Mouse (Mus musculus) MEL (cell line): ENCODE results near the gene Zfand3. TPM values are rescaled to one million over a fixed set of nuclear protein-coding genes. Genes with fewer than 3 reads are reported as not detected.

Source experiments
- DNase-seq: peaks from one replicate; pipeline ENCODE4 v3.0.0; 2011; ENCODE audit warnings: low read depth, low spot score
- H3K27ac ChIP-seq: 2 replicates; pipeline ENCODE4 v1.5.1; 2012; ENCODE audit warnings: low read depth, mild to moderate bottlenecking, control low read depth, low read length, moderate library complexity; ENCODE audit not compliant: control insufficient read depth
- H3K27me3 ChIP-seq, 2 experiments: fragments of 150-350 bp in 1 of 2; sonication (generic) in 1 of 2; 2 replicates each; pipeline ENCODE4 v1.6.1; 2012; ENCODE audit warnings: low read length in 2 of 2, mild to moderate bottlenecking in 2 of 2, improper control_type of control experiment in 1 of 2, moderate library complexity in 1 of 2; ENCODE audit not compliant: insufficient read depth in 2 of 2, control insufficient read depth in 1 of 2
- H3K36me3 ChIP-seq, 2 experiments: 2 replicates each; pipeline ENCODE4 v1.6.1; 2012 to 2014; ENCODE audit warnings: low read length in 2 of 2, improper control_type of control experiment in 1 of 2, inconsistent platforms in 1 of 2, mild to moderate bottlenecking in 1 of 2; ENCODE audit not compliant: insufficient read depth in 2 of 2, control insufficient read depth in 1 of 2
- H3K4me1 ChIP-seq, 2 experiments: fragments of 150-350 bp in 1 of 2; sonication (generic) in 1 of 2; 2 replicates each; pipeline ENCODE4 v1.6.1; 2012; ENCODE audit warnings: low read length in 2 of 2, improper control_type of control experiment in 1 of 2, mild to moderate bottlenecking in 1 of 2; ENCODE audit not compliant: insufficient read depth in 2 of 2, control insufficient read depth in 1 of 2
- H3K4me3 ChIP-seq, 2 experiments: fragments of 150-350 bp in 1 of 2; sonication (generic) in 1 of 2; 2 replicates each; pipeline ENCODE4 v1.5.1; 2012; ENCODE audit warnings: low read depth in 2 of 2, low read length in 2 of 2, mild to moderate bottlenecking in 2 of 2, moderate library complexity in 2 of 2, control low read depth in 1 of 2, improper control_type of control experiment in 1 of 2; ENCODE audit not compliant: control insufficient read depth in 1 of 2, insufficient read depth in 1 of 2
- H3K79me2 ChIP-seq: 2 replicates; pipeline ENCODE4 v1.6.1; 2012; ENCODE audit warnings: mild to moderate bottlenecking, low read length, moderate library complexity; ENCODE audit not compliant: control insufficient read depth, poor library complexity, insufficient read depth
- H3K9ac ChIP-seq: 2 replicates; pipeline ENCODE4 v1.6.1; 2012; ENCODE audit warnings: low read depth, mild to moderate bottlenecking, control low read depth, low read length, moderate library complexity; ENCODE audit not compliant: control insufficient read depth, poor library complexity, severe bottlenecking
- H3K9me3 ChIP-seq: fragments of 150-350 bp; sonication (generic); replicated peaks from 2 replicates; pipeline ENCODE4 v1.6.1; 2012; ENCODE audit warnings: mild to moderate bottlenecking, low read length, improper control_type of control experiment, moderate library complexity; ENCODE audit not compliant: insufficient read depth
- CHD1 ChIP-seq: IDR thresholded peaks from 2 replicates; pipeline ENCODE4 v1.6.1; 2012; ENCODE audit warnings: low read depth, mild to moderate bottlenecking, inconsistent platforms, low read length, improper control_type of control experiment
- E2F4 ChIP-seq: IDR thresholded peaks from 2 replicates; pipeline ENCODE4 v1.6.1; 2011; ENCODE audit warnings: low read depth, low read length, improper control_type of control experiment, borderline replicate concordance
- ELF1 ChIP-seq: IDR thresholded peaks from 2 replicates; pipeline ENCODE4 v1.6.1; 2014; ENCODE audit warnings: low read depth, mild to moderate bottlenecking, inconsistent platforms, low read length, improper control_type of control experiment, moderate library complexity
- EP300 ChIP-seq, 2 experiments: IDR thresholded peaks; 2 replicates each; pipeline ENCODE4 v1.6.1; 2011; ENCODE audit warnings: improper control_type of control experiment in 2 of 2, low read length in 2 of 2, low read depth in 1 of 2, mild to moderate bottlenecking in 1 of 2
- GATA1 ChIP-seq: IDR thresholded peaks from 2 replicates; pipeline ENCODE4 v1.6.1; 2011; ENCODE audit warnings: low read depth, low read length, improper control_type of control experiment
- JUND ChIP-seq: IDR thresholded peaks from 2 replicates; pipeline ENCODE4 v1.6.1; 2011; ENCODE audit warnings: low read depth, mild to moderate bottlenecking, improper control_type of control experiment, low read length
- KAT2A ChIP-seq: conservative IDR thresholded peaks from 2 replicates; pipeline ENCODE4 v1.6.1; 2012; ENCODE audit warnings: low read depth, low read length, improper control_type of control experiment, inconsistent platforms
- MAX ChIP-seq: IDR thresholded peaks from 2 replicates; pipeline ENCODE4 v1.6.1; 2011; ENCODE audit warnings: low read length, improper control_type of control experiment
- MAZ ChIP-seq: IDR thresholded peaks from 2 replicates; pipeline ENCODE4 v1.6.1; 2012; ENCODE audit warnings: low read depth, mild to moderate bottlenecking, inconsistent platforms, low read length, improper control_type of control experiment
- MXI1 ChIP-seq: IDR thresholded peaks from 2 replicates; pipeline ENCODE4 v1.6.1; 2011; ENCODE audit warnings: mild to moderate bottlenecking, low read depth, low read length, improper control_type of control experiment
- MYB ChIP-seq: IDR thresholded peaks from 2 replicates; pipeline ENCODE4 v1.6.1; 2011; ENCODE audit warnings: mild to moderate bottlenecking, low read depth, low read length, improper control_type of control experiment
- NELFE ChIP-seq: IDR thresholded peaks from 2 replicates; pipeline ENCODE4 v1.6.1; 2011; ENCODE audit warnings: low read depth, low read length, improper control_type of control experiment
- NRF1 ChIP-seq: IDR thresholded peaks from 2 replicates; pipeline ENCODE4 v1.6.1; 2014; ENCODE audit warnings: low read depth, mild to moderate bottlenecking, inconsistent platforms, low read length, improper control_type of control experiment, moderate library complexity; ENCODE audit not compliant: poor library complexity, insufficient read depth, severe bottlenecking
- POLR2A ChIP-seq, 2 experiments: IDR thresholded peaks; 2 replicates each; pipeline ENCODE4 v1.6.1; 2011 to 2012; ENCODE audit warnings: low read length in 2 of 2, mild to moderate bottlenecking in 2 of 2, control low read depth in 1 of 2, improper control_type of control experiment in 1 of 2, low read depth in 1 of 2, moderate library complexity in 1 of 2; ENCODE audit not compliant: control insufficient read depth in 1 of 2, insufficient read depth in 1 of 2, poor library complexity in 1 of 2
- POLR2AphosphoS2 ChIP-seq: IDR thresholded peaks from 2 replicates; pipeline ENCODE4 v1.6.1; 2011; ENCODE audit warnings: low read length, improper control_type of control experiment
- SIN3A ChIP-seq: IDR thresholded peaks from 2 replicates; pipeline ENCODE4 v1.6.1; 2012; ENCODE audit warnings: low read length, improper control_type of control experiment, inconsistent platforms
- SMC3 ChIP-seq: IDR thresholded peaks from 2 replicates; pipeline ENCODE4 v1.6.1; 2011; ENCODE audit warnings: low read depth, low read length, improper control_type of control experiment
- TAL1 ChIP-seq: IDR thresholded peaks from 2 replicates; pipeline ENCODE4 v1.6.1; 2012; ENCODE audit warnings: mild to moderate bottlenecking, inconsistent platforms, low read length, moderate library complexity, mixed read lengths
- USF1 ChIP-seq: IDR thresholded peaks from 2 replicates; pipeline ENCODE4 v1.6.1; 2014; ENCODE audit warnings: low read depth, mild to moderate bottlenecking, inconsistent platforms, low read length, improper control_type of control experiment, moderate library complexity
- USF2 ChIP-seq, 2 experiments: IDR thresholded peaks; 2 replicates each; pipeline ENCODE4 v1.6.1; 2011 to 2012; ENCODE audit warnings: improper control_type of control experiment in 2 of 2, low read length in 2 of 2, borderline replicate concordance in 1 of 2, inconsistent platforms in 1 of 2, low read depth in 1 of 2, mild to moderate bottlenecking in 1 of 2; ENCODE audit not compliant: insufficient read depth in 1 of 2
- ZC3H11A ChIP-seq: IDR thresholded peaks from 2 replicates; pipeline ENCODE4 v1.6.1; 2012; ENCODE audit warnings: low read depth, mild to moderate bottlenecking, inconsistent platforms, low read length, improper control_type of control experiment
- ZNF384 ChIP-seq: IDR thresholded peaks from 2 replicates; pipeline ENCODE4 v1.6.1; 2012; ENCODE audit warnings: low read depth, mild to moderate bottlenecking, inconsistent platforms, low read length, improper control_type of control experiment
- polyA plus RNA-seq, 2 experiments: library from polyadenylated mRNA; stranded (reverse) in 1 of 2; unstranded in 1 of 2; fragments of >175 nt in 1 of 2; fragments of >200 nt in 1 of 2; gene quantifications; 2 replicates each; pipeline versions ENCODE4 v1.2.1 to v1.2.4; 2012; ENCODE audit warnings: low replicate concordance in 2 of 2, low read depth in 1 of 2; ENCODE audit not compliant: insufficient read length in 2 of 2, insufficient read depth in 1 of 2, missing spikeins in 1 of 2
- total RNA-seq: library from RNA; depleted of rRNA; stranded (reverse); fragments of 300-350 nt; gene quantifications from 2 replicates; pipeline ENCODE4 v1.2.3, GENCODE M21; 2012

The Zfand3 gene
- total and polyA plus RNA-seq, 3 experiments: 28.3 to 48.8 TPM; not detected in 1

GRCm38 (mm10) chr17:29994011-29994410 is 10.5 kb upstream of the Zfand3 start:
- Histone ChIP-seq H3K36me3 (peaks cover 0 to 32% of the 10 kb centered on the region in 2 experiments; a peak in 2 of 4 replicates), H3K27ac (no peak overlapping the region), H3K9ac (no peak overlapping the region), H3K79me2 (no peaks in the 10 kb centered on the region), H3K4me1 (peaks cover 21 to 40% of the 10 kb centered on the region in 2 experiments), H3K4me3 (no peak overlapping the region), H3K9me3 (no peaks in the 10 kb centered on the region), H3K27me3 (no peaks in the 10 kb centered on the region)
- no peak for DNase-seq
- no peak for TF ChIP-seq JUND
- no peak for TF ChIP-seq NELFE
- TF ChIP-seq POLR2AphosphoS2: no peak
- TF ChIP-seq CHD1: no peak
- no peak for TF ChIP-seq ZNF384
- TF ChIP-seq MAZ: no peak
- no peak for TF ChIP-seq NRF1
- no peak for TF ChIP-seq SMC3
- TF ChIP-seq ZC3H11A: no peak
- TF ChIP-seq MAX: no peak
- no peak for TF ChIP-seq ELF1
- no peak for TF ChIP-seq USF1
- no peak for TF ChIP-seq E2F4

DNA sequence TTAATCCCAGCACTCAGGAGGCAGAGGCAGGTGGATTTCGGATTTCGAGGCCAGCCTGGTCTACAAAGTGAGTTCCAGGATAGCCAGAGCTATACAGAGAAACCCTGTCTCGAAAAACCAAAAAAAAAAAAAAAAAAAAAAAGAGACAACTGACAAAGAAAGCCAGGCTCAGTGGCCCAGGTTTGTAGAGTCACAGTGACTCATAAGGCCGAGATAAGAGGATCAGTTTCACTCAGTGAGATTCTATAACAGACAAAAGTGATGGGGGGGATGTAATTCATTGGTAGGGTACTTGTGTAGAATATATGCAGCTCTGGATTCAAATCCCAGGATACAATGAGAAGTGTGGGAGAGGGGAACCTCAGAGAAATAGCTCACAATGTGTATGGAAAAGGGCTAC is 10.1 kb upstream of the Zfand3 start:
- Histone ChIP-seq H3K36me3 (peaks cover 0 to 28% of the 10 kb centered on the region in 2 experiments; a peak in 2 of 4 replicates), H3K9me3 (no peaks in the 10 kb centered on the region), H3K27me3 (no peaks in the 10 kb centered on the region), H3K4me3 (no peak overlapping the region), H3K9ac (no peak overlapping the region), H3K79me2 (no peaks in the 10 kb centered on the region)
- peak; percentile 52 for DNase-seq
- TF ChIP-seq GATA1: peak; percentile 54
- peak; percentile 96 for TF ChIP-seq ZNF384
- TF ChIP-seq USF2 (IDR thresholded peaks at IDR 0.05; ENCODE audit: borderline replicate concordance in 1 of 2, insufficient read depth in 1 of 2, low read depth in 1 of 2, low read length in 2 of 2): no peak
- TF ChIP-seq, all 39 proteins: peak for 2
- H3K4me1 ChIP-seq: peaks cover 16 to 36% of the 10 kb centered on the region in 2 experiments
- no peak overlapping the region for H3K27ac ChIP-seq

- peaks cover 8 to 21% of the 10 kb centered on the region in 2 experiments for H3K4me1 ChIP-seq
- H3K27me3 ChIP-seq: no peaks in the 10 kb centered on the region
- H3K36me3 ChIP-seq: peaks cover 0 to 13% of the 10 kb centered on the region in 2 experiments; a peak in 2 of 4 replicates
- H3K4me3 ChIP-seq: no peak overlapping the region
- TF ChIP-seq E2F4 (no peak), CHD1 (no peak), MXI1 (no peak), NRF1 (no peak), SMC3 (no peak), MAZ (no peak), POLR2A (IDR thresholded peaks at IDR 0.05; ENCODE audit: control insufficient read depth in 1 of 2, insufficient read depth in 1 of 2, low read depth in 1 of 2, low read length in 2 of 2, poor library complexity in 1 of 2) (no peak), KAT2A (no peak), SIN3A (no peak), EP300 (IDR thresholded peaks at IDR 0.05; ENCODE audit: low read depth in 1 of 2, low read length in 2 of 2) (no peak), GATA1 (no peak), MYB (no peak), JUND (no peak), TAL1 (no peak)
- no peak overlapping the region for H3K27ac ChIP-seq
- H3K9ac ChIP-seq: no peak overlapping the region
- DNase-seq: no peak
- no peaks in the 10 kb centered on the region for H3K9me3 ChIP-seq
- no peaks in the 10 kb centered on the region for H3K79me2 ChIP-seq
These were observed 8.5 kb upstream of the Zfand3 start for GRCm38 (mm10) chr17:29995986-29996385.
